Mouse (Mus musculus) lung, adult 2 months (tissue): Measurements from ENCODE around the gene Ptpn7. TPM values are rescaled to one million over a fixed set of nuclear protein-coding genes. Genes with fewer than 3 reads are reported as not detected.
A peak's percentile ranks its signal among the peaks of the same experiment; 100 is the strongest.
"Not testable (repeated sequence)": the region's sequence is repeated elsewhere in the genome, so short reads cannot be mapped to it uniquely, and the experiment has no call there.

ENCODE experiments used
- DNase-seq: peaks from one replicate; pipeline ENCODE4 v3.0.0; 2022
- H3K4me1 ChIP-seq: fragments of 200-500 bp; 2 replicates; pipeline ENCODE4 v1.6.1; 2011; ENCODE audit warnings: low read length; ENCODE audit not compliant: control insufficient read depth, insufficient read depth
- H3K4me3 ChIP-seq: fragments of 200-500 bp; replicated peaks from 2 replicates; pipeline ENCODE3; 2011; ENCODE audit warnings: low read depth, mild to moderate bottlenecking, control low read depth, low read length; ENCODE audit errors: extremely low read depth
- CTCF ChIP-seq: fragments of 200-500 bp; IDR thresholded peaks from 2 replicates; pipeline ENCODE4 v1.5.1; 2011; ENCODE audit warnings: mild to moderate bottlenecking, low read length, control low read depth; ENCODE audit not compliant: insufficient read depth
- POLR2A ChIP-seq: fragments of 200-500 bp; IDR thresholded peaks from 2 replicates; pipeline ENCODE4 v1.6.1; 2011; ENCODE audit warnings: low read depth, mild to moderate bottlenecking, control low read depth, low read length, borderline replicate concordance; ENCODE audit errors: extremely low read depth
- WGBS: fragments of 180-500 bp; shearing (Covaris S2); methylation state at CpG from one replicate; pipeline ENCODE4 v1.1.7; 2018; 5-methylcytosine and 5-hydroxymethylcytosine counted together
- polyA plus RNA-seq: library from polyadenylated mRNA; depleted of rRNA; stranded (reverse); fragments of >200 nt; gene quantifications from 2 replicates; pipeline ENCODE4 v1.2.3, GENCODE M21; 2012

The Ptpn7 gene
- polyA plus RNA-seq, 1 experiment, result 6.9 TPM

- TF ChIP-seq POLR2A (no peak), CTCF (no peak)
- 84% methylated on average over 7 of the region's 7 CpGs for WGBS
- no peaks in the 10 kb centered on the region for H3K4me1 ChIP-seq
- no peak for DNase-seq
- no peak overlapping the region for H3K4me3 ChIP-seq
Measured at GRCm38 (mm10) chr1:135178863-135179262, 46.4 kb downstream of the Ptpn7 start.

DNA sequence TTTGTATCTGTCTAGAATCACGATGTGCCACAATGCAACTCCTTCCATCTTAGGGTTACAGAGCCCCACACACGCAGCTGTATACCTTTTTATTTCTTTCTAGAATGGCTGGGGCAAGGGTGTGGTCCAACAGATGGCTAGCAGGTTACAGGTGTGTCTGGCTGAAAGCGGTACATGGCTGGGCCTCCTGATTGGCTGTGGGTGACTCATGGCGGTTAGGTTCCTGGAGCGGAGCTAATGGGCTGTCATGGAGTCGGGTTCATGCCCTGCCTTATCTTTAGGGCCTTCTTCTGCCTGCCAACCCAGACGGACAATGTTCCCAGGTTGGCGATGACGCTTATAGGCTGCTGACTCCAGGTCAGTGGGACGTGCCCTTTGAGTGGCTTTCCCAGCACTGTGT lies 48.3 kb downstream of the Ptpn7 start:
- no peak for TF ChIP-seq CTCF
- no peak for TF ChIP-seq POLR2A
- H3K4me3 ChIP-seq, result no peak overlapping the region
- H3K4me1 ChIP-seq, result no peaks in the 10 kb centered on the region
- DNase-seq, result no peak
- WGBS, result 70% methylated on average over 10 of the region's 10 CpGs

GRCm38 (mm10) chr1:135181275-135181674 lies 48.8 kb downstream of the Ptpn7 start:
- 76% methylated on average over 4 of the region's 4 CpGs for WGBS
- Histone ChIP-seq H3K4me3 (no peak overlapping the region), H3K4me1 (no peaks in the 10 kb centered on the region)
- no peak for DNase-seq
- no peak for TF ChIP-seq CTCF
- no peak for TF ChIP-seq POLR2A

GRCm38 (mm10) chr1:135181880-135182623 lies 49.6 kb downstream of the Ptpn7 start:
- DNase-seq, result no peak
- Histone ChIP-seq H3K4me3 (no peak overlapping the region), H3K4me1 (no peaks in the 10 kb centered on the region)
- TF ChIP-seq POLR2A, result no peak
- WGBS, result 73% methylated on average over 8 of the region's 8 CpGs

GRCm38 (mm10) chr1:135182975-135183374 lies 50.5 kb downstream of the Ptpn7 start:
- Histone ChIP-seq H3K4me1 (no peaks in the 10 kb centered on the region), H3K4me3 (no peak overlapping the region)
- DNase-seq, result no peak
- TF ChIP-seq POLR2A (no peak), CTCF (no peak)
- WGBS, result 57% methylated on average over 3 of the region's 3 CpGs

GRCm38 (mm10) chr1:135183448-135183847 lies 50.9 kb downstream of the Ptpn7 start:
- peak; percentile 24 for DNase-seq
- no peaks in the 10 kb centered on the region for H3K4me1 ChIP-seq
- no peak for TF ChIP-seq CTCF
- no peak for TF ChIP-seq POLR2A
- no peak overlapping the region for H3K4me3 ChIP-seq
- 67% methylated on average over 4 of the region's 4 CpGs for WGBS

- no peak for TF ChIP-seq CTCF
- TF ChIP-seq POLR2A, result no peak
- no peak overlapping the region for H3K4me3 ChIP-seq
- WGBS, result 55% methylated on average over 11 of the region's 11 CpGs
- no peak for DNase-seq
- no peaks in the 10 kb centered on the region for H3K4me1 ChIP-seq
Measured at GRCm38 (mm10) chr1:135183941-135184570, 51.6 kb downstream of the Ptpn7 start.

DNA sequence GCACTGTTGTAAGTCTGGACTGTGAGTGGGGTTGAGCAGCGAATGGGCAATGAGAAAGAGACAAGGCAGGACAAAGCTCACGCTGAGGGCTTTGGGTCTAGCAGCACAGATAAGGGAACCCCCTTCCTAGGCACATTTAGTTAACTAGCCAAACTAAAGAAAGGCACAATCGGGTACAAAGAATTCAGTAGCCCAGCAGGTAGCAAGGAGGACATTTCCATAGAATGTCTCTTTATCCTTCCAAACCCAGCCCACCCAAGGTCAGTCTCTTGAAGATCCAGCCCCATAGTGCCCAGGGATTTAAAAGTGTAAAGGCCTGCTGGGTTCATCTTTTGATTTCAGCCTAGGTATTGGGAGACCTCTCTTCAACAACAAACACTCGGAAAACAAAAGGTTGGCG lies 53.4 kb downstream of the Ptpn7 start:
- 75% methylated on average over 5 of the region's 5 CpGs for WGBS
- no peaks in the 10 kb centered on the region for H3K4me1 ChIP-seq
- TF ChIP-seq POLR2A, result no peak
- no peak for TF ChIP-seq CTCF
- no peak overlapping the region for H3K4me3 ChIP-seq
- no peak for DNase-seq

GRCm38 (mm10) chr1:135186427-135186826 lies 53.9 kb downstream of the Ptpn7 start:
- TF ChIP-seq POLR2A, result no peak
- no peak for TF ChIP-seq CTCF
- WGBS, result 46% methylated on average over 8 of the region's 8 CpGs
- no peak for DNase-seq
- H3K4me3 ChIP-seq, result no peak overlapping the region
- no peaks in the 10 kb centered on the region for H3K4me1 ChIP-seq

GRCm38 (mm10) chr1:135187016-135187415 lies 54.5 kb downstream of the Ptpn7 start:
- H3K4me1 ChIP-seq, H3K4me3 ChIP-seq, DNase-seq: not testable (repeated sequence)
- 44% methylated on average over 2 of the region's 2 CpGs for WGBS
